ENCODE assay signal across 10 mouse cellular contexts in the genomic region with DNA sequence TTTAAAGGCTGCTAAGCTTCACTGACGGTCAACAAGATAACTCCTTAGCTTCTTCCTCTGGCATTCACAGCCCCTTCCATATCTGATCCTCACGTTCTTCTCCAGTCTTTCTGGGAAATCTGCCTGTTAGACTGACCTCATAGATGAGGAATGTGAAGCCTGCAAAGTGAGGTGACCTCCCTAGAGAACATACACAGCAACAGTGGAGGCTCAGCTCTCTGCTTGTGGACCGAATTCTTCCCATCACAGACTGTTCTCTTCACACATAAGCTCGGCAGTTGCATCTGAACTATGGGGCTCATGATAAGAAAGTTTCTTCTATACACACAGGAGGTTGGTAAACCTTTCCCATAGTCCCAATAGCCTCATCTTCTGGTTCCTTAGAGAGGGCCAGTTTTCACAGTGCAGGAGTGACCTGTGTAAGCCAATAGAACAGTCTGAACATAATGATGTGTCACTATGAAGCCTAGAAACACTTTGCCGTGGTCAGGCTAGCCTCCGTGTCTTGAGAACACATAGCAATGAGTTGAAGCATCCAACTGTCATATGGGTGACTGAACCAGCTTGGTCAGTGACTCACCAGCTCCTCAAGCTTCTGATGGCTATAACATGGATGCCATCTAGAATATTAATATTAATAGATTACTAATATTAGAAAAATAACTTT.
DNase-seq lines count a peak whose midpoint lies in the region.
"Had no signal": no experiment of that assay in that cellular context is flagged by ENCODE, and none has a peak within 500 bp of the region (broad histone marks: within the 10 kb centered on the region; RNA-seq: fewer than 3 reads in every experiment).

No protein-coding gene starts in this region.

- peak; percentile 8 for DNase-seq in embryo, embryonic 10.5 days (ENCODE audit: low spot score)
- DNase-seq in embryo, embryonic 9.5 days (ENCODE audit: extremely low spot score), result no peak
- DNase-seq in kidney, adult 11 months, result peak; percentile 5
- DNase-seq in kidney, adult 8-10 months, result no peak
- peak; percentile 77 for DNase-seq in NIH3T3 (ENCODE audit: low read depth)
- peak; percentile 44 for DNase-seq in lung, postnatal 25 days (ENCODE audit: low spot score)
- DNase-seq in thymus, postnatal 36 days, result no peak
- no peak for DNase-seq in adrenal gland, postnatal 4 days (ENCODE audit: low spot score in 2 of 2)
- DNase-seq: cerebellum, adult 11 months; right cerebral cortex, postnatal 4 days had no signal

Comparison
In these comparisons a context has a peak if more than half of its experiments do, and no peak if none do; other contexts are left out.
1. DNase-seq: peak in embryo, embryonic 10.5 days (single experiment), kidney, adult 11 months (single experiment), NIH3T3 (single experiment) and lung, postnatal 25 days (single experiment); none in embryo, embryonic 9.5 days (single experiment), kidney, adult 8-10 months (0 of 2), thymus, postnatal 36 days (0 of 2) and adrenal gland, postnatal 4 days (0 of 2).